Mouse (Mus musculus) embryonic stem cell, embryonic (primary cell): ENCODE results near the gene Pax7.

ENCODE experiments used
- CTCF ChIA-PET, 4 experiments: fragments of 300-600 bp in 2 of 4; fragments of 350-600 bp in 2 of 4; sonication (Branson Sonifier 250); formaldehyde crosslinking; loops; one replicate each; lab custom pipeline; 2022; ENCODE audit warnings: inconsistent platforms in 2 of 4; lab: Charles Lee
- POLR2A ChIA-PET, 4 experiments: fragments of 300-600 bp in 2 of 4; fragments of 350-600 bp in 2 of 4; sonication (Branson Sonifier 250); formaldehyde crosslinking; loops; one replicate each; lab custom pipeline; 2022; ENCODE audit warnings: antibody characterized with exemption in 4 of 4, inconsistent platforms in 1 of 4; lab: Charles Lee

Pax7 gene

DNA sequence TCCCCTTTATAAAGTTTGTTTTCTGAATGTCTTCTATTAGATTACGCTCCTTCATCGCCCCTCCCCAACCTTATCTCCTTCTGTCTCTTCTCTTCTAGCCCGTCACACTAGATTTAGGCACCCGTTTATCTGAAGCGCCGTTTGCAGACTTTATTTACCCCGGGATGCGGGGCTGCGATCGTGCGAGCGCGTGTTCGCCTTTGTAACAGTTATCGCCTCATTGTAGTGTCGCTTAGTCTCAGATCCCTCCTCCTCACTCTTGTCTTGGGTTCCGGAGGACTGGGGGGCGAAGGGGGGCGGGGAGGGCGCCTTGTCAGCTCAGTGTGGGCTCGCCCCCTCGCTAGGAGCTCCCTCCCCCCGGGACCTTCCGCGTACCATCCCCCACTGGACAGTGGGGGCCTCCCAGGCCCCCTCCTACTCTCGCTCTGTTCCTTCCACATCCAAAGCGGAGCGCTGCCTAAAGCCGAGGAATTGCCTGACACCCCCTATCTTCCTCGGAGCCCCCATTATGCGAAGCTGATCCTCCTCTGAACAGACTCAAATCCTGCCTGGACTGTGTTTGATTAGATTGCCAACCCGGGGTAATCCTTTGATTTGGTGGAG lies 9.4 kb downstream of the Pax7 start:
- ChIA-PET POLR2A (interaction anchor here in 1 of 4 experiments (0.6 kb wide), 1 partner anchor 175 kb away, joined by 3 read pairs; no protein-coding TSS in a partner anchor), CTCF (interaction anchor here in 1 of 4 experiments (0.6 kb wide), 2 partner anchors 94 to 1130 kb away, joined by 3 to 4 read pairs; no protein-coding TSS in a partner anchor)

DNA sequence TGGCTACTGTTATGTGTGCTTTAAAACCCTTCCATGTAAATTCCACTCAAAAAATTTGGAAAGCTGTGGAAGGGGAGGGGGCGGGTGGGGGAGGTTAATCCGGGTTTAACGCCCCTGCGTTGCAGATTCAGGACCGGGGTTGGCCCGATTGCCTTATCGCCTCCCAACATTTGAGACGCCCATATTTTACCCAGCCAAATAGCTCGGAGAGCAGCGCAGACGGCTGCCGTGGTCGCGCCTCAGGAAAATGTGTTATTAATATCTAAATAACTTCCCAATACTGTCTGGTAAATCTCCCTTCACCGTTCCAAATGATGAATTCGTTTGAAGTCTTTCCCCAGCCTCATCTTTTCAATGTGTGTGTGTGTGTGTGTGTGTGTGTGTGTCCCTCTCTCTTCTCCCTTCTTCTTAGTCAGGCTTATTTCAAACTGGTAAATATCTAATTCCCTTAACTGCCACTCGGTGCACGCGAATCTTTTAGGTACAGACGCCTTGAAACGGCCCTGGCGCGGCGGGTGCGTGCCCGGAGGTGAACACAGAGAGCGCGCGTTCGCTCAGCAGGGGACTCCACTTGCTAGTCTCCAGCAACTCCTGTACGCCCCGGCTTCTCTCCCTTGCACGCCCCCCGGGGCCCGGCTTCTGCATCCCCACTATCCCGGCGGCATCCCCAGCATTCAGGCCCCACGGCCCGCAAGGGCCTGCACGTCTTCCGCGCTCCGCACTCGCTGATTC lies 10.0 kb downstream of the Pax7 start:
- CTCF ChIA-PET, result no interaction called here
- POLR2A ChIA-PET, result interaction anchor here in 1 of 4 experiments (1.5 kb wide), 2 partner anchors 10 to 13 kb away, joined by 3 to 4 read pairs; partner anchors contain the start of gene Pax7

DNA sequence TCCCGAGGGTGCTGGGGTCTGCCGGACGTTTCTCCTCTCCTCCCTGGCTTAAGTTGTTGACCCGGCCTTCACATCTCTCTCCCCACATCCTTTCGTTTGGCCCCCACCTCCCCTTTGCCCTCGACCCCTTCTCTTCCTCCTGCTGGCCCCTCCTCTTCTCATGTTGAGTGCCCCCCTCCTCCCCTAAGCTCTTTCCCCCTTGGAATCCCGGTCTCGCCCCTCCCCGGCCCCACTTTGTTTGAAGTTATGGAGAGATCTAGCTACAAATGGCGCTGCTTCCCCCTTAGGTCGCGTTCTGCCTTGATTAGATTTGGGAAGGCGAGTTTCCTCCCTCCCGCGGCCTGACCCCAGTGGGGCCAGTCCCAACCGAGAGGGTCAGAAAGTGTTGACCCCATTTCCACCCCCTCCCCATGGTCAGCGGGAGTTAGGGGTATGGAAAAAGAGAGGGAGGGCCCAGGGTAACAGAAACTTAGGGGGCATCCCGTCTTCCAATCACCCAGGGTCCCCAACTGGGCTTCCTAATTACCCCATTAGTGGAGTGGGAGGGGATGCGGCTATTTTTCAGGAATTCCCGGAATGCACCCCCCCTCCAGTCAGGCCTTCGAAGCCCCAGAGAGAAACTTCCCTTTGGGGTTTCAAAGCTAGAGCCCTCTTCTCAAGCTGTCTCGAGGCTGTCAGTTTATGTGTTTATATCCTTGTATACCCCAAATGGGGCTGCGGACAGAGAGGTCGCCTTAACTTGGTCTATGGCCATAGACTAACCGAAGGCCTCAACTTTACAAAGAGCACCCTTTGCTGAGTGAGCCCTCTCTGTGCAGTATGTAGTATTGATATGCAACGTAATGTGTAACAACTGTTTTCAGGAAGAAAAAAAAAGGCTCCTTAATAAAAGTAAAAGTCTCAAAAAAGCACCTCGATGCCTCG lies 10.9 kb downstream of the Pax7 start:
- POLR2A ChIA-PET, result interaction anchor here in 3 of 4 experiments (0.6 to 2.9 kb wide), 5 partner anchors 8 to 996 kb away, joined by 3 to 13 read pairs (median 4); partner anchors contain the start of gene Pax7 (in 1 of the 3)
- CTCF ChIA-PET, result interaction anchor here in 3 of 4 experiments (0.6 to 1.0 kb wide), 5 partner anchors 30 to 267 kb away, joined by 3 to 9 read pairs (median 3); no protein-coding TSS in a partner anchor

DNA sequence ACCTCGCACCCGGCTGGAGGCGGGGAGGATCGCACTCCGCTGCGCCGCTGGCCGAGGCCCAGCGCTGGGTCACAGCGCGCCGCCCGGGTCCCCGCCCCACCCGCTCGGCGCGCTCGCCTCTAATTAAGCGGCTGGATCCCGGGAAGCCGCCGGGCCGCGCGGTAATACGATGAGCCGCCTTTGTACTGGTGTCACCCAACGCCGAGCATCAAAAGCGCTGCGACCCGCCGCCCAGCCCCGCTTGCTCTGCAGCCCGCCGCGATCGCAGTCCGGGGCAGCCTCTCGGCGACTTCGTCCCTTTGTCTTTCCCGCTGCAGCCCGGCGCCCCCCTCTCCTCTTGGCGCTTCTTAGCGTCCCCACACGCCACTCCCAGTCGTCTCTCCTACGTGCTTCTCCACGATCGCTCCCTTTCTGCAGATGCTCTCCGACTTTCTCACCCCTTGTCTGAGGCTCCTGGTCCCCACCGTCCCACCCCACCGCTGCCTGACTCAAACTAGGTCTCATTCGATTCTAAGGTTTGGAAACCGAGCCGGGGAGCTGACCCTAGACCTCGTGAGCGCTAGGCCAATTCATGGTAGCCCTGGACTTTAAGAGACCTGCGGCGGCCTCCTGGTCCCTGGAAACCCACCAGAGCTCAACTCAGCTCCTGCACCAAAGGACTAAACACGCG lies 11.7 kb downstream of the Pax7 start:
- CTCF ChIA-PET, result interaction anchor here in 2 of 4 experiments (0.8 to 1.1 kb wide), 3 partner anchors 31 to 117 kb away, joined by 3 to 5 read pairs (median 3); no protein-coding TSS in a partner anchor
- POLR2A ChIA-PET, result interaction anchor here in 3 of 4 experiments (0.5 to 2.9 kb wide), 10 partner anchors 8 to 113 kb away, joined by 3 to 13 read pairs (median 4); partner anchors contain the start of gene Pax7 (in 1 of the 3)

DNA sequence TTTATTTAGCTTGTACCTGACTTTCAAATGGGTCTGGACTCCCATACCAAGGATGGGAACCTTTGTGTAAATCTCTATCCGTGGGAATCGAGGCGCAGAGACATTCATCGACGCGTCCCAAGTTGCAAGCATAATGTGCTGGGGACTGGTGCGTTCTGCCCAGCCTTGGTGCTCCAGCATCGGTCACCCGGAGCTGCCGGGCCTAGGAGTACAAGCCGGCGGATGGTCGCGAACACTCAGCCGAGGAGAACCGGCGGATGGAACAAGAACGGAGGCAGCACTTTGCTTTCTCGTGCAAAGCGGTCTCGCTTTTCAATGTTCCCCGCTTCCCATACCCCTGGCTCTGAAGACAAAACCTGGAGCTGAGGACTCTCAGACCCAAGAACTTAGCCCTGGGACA lies 12.3 kb downstream of the Pax7 start:
- CTCF ChIA-PET, result interaction anchor here in 2 of 4 experiments (0.7 to 1.1 kb wide), 2 partner anchors 20 to 117 kb away, joined by 4 to 5 read pairs; no protein-coding TSS in a partner anchor
- POLR2A ChIA-PET, result interaction anchor here in 3 of 4 experiments (0.5 to 2.9 kb wide), 10 partner anchors 9 to 206 kb away, joined by 3 to 13 read pairs (median 3); no protein-coding TSS in a partner anchor

DNA sequence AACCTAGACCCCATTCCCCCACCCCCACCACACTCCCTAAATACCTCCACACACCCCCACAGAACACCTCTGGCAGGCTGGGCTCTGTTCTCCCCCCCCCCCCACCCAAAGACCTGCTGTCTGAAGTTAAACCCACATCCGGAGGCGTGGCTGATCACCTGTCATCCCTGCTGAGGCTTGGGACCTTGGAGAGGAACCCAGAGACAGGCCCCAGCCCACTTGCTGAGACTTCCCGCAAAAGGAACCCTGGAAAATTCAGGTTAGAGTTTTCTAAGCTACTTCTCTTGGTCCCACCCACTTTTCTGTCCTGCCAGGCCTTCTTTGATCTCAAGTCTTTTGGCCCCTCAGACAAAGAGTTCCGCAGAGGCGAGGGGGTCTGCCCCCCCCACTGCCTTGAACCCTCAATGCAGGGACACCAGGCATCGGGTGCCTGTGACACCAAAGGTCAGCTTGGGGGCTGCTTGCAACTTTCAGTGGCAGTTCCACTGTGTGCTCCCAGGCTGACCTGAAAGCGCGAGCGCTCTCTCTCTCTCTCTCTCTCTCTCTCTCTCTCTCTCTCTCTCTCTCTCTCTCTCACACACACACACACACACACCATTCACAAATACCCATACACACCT lies 13.8 kb downstream of the Pax7 start:
- POLR2A ChIA-PET, result interaction anchor here in 2 of 4 experiments (0.6 to 2.9 kb wide), 4 partner anchors 11 to 1129 kb away, joined by 3 to 13 read pairs (median 4); no protein-coding TSS in a partner anchor
- CTCF ChIA-PET, result no interaction called here

DNA sequence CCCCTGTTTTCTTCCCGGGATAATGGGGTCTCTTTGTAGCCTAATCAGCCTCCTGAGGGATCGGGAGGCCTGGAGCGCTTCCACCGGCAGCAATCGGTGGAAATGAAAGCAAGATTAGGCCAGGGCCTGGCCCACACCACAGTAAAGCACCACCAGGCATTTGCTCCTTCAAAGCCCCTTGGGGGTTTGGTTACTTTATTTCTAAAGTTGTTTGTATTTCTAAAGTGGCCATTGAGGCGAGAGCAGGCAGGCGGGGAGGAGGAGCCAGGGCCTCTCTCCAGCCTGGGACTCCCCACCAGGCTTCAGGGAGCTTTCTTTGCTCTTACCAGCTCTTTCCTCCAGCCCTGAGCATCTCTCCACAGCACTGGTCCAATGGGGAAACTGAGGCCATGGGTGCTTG lies 15.2 kb downstream of the Pax7 start:
- POLR2A ChIA-PET, result interaction anchor here in 1 of 4 experiments (1.0 kb wide), 2 partner anchors 11 to 16 kb away, joined by 4 read pairs; no protein-coding TSS in a partner anchor
- CTCF ChIA-PET, result no interaction called here

DNA sequence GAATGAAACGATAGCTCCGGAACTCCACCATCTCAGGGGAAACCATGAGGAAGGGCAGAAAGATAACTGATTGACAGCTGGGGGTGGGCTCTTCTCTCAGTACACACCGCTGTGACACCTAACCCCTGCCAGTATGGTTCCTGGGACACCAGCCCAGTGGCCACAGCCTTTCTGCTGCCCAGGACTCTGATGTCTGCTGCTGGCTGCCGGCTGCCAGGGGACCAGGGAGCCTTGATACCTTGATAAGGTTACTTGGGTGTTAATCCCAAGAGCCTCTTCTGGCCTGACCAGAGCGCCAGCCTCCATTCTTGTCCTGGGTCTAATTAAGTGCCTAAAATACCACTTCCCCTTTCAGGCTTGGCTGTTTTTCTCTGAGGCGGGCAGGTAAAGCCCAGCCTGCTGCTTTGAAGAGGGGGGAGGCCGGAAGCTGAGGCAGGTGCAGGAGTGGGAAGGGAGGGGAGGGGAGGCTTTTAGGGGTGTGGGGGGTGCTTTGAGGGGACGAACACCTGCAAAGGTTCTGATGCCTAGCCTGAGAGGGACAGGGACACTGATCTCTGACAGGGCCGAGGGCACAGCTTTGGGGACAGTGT lies 19.9 kb downstream of the Pax7 start:
- POLR2A ChIA-PET, result interaction anchor here in 2 of 4 experiments (0.6 kb wide), 2 partner anchors 38 to 1326 kb away, joined by 3 read pairs; no protein-coding TSS in a partner anchor
- CTCF ChIA-PET, result interaction anchor here in 2 of 4 experiments (0.6 kb wide), 2 partner anchors 30 to 665 kb away, joined by 4 to 6 read pairs; no protein-coding TSS in a partner anchor

DNA sequence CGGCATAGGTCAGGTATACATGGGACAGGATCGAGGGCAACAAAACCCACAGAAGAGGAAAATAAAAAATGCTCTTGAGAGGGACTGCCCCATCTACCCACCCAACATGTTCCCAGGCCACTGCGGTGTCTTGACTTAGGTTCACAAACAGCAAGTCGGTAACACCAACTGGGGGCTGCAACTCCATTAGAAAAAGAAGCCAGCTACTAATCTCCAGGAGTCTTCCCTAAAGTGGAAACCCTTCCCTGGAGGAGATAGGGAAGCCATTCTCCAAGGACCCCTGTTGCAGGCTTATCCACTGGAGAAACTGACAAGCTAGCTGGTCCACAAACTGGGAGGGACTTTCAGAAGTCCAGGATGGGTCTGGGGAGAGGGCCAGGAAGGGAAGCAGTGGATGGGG lies 21.4 kb downstream of the Pax7 start:
- ChIA-PET POLR2A (interaction anchor here in 3 of 4 experiments (0.9 to 1.2 kb wide), 3 partner anchors 9 to 32 kb away, joined by 3 to 5 read pairs (median 4); no protein-coding TSS in a partner anchor), CTCF (interaction anchor here in 1 of 4 experiments (0.6 kb wide), 2 partner anchors 51 to 252 kb away, joined by 3 to 12 read pairs; no protein-coding TSS in a partner anchor)

DNA sequence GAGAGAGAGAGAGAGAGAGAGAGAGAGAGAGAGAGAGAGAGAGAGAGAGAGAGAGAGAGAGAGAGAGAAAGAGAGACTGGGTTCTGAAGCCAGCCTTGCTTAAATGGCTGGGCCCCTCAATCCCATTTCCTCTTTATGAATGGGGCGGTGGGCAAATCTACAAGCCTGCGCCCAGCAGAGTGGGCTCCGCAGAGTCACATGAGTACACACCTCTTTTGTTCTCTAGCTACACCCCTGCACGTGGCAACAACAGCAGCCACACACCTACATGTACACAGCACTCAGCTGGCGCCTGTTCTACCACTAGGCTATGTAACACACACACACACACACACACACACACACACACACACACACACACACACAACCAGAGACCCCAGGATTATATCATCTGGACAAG lies 21.9 kb downstream of the Pax7 start:
- ChIA-PET CTCF (interaction anchor here in 2 of 4 experiments (0.5 to 0.8 kb wide), 3 partner anchors 87 to 665 kb away, joined by 3 to 5 read pairs (median 3); no protein-coding TSS in a partner anchor), POLR2A (interaction anchor here in 2 of 4 experiments (0.6 to 1.2 kb wide), 3 partner anchors 14 to 66 kb away, joined by 3 to 5 read pairs (median 4); no protein-coding TSS in a partner anchor)

DNA sequence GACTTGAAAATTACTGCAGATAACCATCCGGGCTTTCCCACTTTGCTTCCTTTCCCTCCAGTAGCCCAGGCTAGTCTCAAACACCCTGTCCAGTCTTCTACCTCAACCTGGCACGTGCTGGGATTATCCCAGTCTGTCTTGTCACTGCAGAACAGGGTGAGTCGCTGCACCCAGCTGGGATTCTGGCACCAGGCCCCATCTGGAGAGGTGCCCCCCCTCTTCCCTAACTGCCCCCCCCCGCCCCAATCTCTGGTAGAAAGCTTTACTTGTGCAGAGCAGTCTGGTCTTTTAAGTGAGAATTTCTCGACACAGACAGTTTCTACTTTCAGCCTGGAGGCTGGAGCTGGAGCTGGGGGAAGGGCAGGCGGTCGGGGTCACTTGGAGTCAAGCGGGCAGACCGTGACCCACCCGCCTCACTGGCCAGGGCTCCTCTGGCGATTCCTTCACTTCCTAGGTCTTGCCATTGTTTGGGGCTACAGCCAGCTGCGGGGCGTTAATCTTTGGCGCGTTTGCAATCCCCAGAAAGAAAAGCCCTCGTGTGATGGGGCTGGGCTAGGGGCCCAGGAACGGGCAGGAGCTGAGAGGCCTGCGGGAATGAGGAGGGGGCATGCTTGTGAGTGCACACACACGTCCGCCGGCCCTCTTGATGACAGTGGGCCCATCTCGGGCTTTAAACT lies 22.4 kb downstream of the Pax7 start:
- POLR2A ChIA-PET, result interaction anchor here in 2 of 4 experiments (0.6 to 1.3 kb wide), 3 partner anchors 10 to 65 kb away, joined by 3 to 5 read pairs (median 3); no protein-coding TSS in a partner anchor
- CTCF ChIA-PET, result interaction anchor here in 2 of 4 experiments (0.5 to 0.8 kb wide), 2 partner anchors 88 to 664 kb away, joined by 3 to 5 read pairs; no protein-coding TSS in a partner anchor

DNA sequence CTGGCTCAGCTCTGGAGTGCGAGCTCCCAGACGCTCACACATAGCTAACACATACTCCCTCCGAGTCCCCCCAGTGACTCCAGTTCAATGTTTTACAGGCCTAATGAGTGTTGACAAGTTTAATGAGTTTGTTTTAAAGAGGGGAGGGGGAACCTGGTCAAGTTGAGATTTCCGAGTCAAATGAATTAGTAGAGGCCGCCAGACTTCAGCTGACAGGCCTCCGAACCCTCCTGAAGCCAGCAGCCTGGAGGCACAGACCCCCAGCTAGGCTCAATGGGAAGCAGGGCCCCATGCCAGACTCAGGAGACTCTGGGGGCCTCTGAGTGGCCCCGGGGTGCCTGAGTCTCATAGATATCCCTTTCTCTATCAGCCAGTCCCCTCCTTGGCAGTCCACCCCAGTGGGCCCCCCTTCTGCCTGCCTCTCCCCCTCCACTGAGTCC lies 23.9 kb downstream of the Pax7 start:
- POLR2A ChIA-PET, result interaction anchor here in 2 of 4 experiments (0.6 to 1.3 kb wide), 4 partner anchors 11 to 291 kb away, joined by 3 read pairs; no protein-coding TSS in a partner anchor

DNA sequence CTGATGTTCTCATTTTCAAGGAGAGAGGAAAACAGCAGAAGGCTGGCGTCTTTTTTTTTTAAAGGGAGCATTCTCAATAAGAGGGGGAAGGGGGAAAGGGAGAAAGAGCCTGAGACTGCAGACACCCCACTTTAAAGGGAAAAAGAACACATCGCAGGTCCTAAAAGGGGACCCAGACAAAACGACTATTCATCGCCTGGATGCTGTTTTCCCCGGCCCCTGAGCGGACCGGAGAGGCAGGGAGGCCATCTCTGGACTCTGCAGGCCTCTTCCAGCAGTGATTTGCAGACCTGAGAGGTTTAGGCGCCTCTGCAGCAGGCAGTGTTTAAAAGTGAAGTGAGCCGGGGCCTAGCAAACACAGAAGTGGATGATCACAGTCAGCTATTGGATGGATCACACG lies 25.5 kb downstream of the Pax7 start:
- ChIA-PET POLR2A (interaction anchor here in 1 of 4 experiments (0.7 kb wide), 1 partner anchor 1328 kb away, joined by 6 read pairs; no protein-coding TSS in a partner anchor), CTCF (interaction anchor here in 1 of 4 experiments (1.7 kb wide), 1 partner anchor 160 kb away, joined by 4 read pairs; no protein-coding TSS in a partner anchor)

More for the DNA sequence above, 23.9 kb downstream of the Pax7 start:
- CTCF ChIA-PET, result interaction anchor here in 3 of 4 experiments (0.6 to 1.7 kb wide), 3 partner anchors 162 to 548 kb away, joined by 3 to 4 read pairs (median 3); no protein-coding TSS in a partner anchor

DNA sequence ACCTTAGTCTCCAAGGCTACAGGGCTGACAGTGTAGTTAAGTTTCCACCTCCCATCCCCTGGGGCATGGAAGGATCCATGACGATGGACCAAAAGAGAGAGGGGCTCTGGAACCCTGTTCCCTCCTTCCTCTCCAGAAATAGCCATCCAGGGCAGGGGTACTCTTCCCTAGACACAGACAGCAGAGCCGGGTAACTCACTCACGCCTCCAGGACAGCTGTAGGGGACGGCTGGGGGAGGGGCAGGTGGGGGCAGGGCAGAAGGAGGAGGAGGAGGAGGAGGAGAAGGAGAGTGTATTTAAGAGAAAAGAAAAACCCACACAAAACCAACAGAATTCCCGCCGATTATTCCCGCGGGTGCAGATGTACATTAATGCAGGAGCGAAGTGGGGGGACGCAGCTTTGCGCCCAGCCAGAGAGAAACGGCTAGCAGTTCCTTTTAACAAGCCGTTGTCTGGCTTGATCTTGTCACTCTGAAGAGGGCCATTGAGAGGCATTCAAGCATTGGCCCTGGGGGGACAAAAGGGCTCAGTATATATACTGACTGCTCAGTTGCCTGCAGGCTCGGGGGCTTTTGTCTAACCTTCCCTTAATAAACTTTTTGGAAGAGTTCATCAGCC lies 26.0 kb downstream of the Pax7 start:
- ChIA-PET POLR2A (no interaction called here), CTCF (no interaction called here)
